Mouse (Mus musculus): ENCODE results near the gene Pla2g3. TPM values are rescaled to one million over a fixed set of nuclear protein-coding genes. Genes with fewer than 3 reads are reported as not detected.

Gene Pla2g3
- polyA plus RNA-seq, 1 experiment from 2014 or later = 0.53 TPM

- Histone ChIP-seq H3K36me3 (peaks cover 13% of the 10 kb centered on the region; the same call in 1 of the 2 replicates), H3K4me2 (no peak overlapping the region), H3K27ac (no peak overlapping the region), H3K27me3 (no peaks in the 10 kb centered on the region), H3K9ac (replicated peaks) (no peak overlapping the region), H3K9me3 (no peaks in the 10 kb centered on the region), H3K4me3 (replicated peaks) (no peak overlapping the region), H3K4me1 (replicated peaks) (peaks cover under 1% of the 10 kb centered on the region)
- 85% methylated on average over 8 of the region's 13 CpGs for WGBS
- ATAC-seq (ENCODE audit: insufficient number of reproducible peaks, insufficient read depth, low FRiP score, low TSS enrichment, low read depth) = no peak
Measured at GRCm38 (mm10) chr11:3458428-3459104, 29.5 kb upstream of the Pla2g3 start.

GRCm38 (mm10) chr11:3459105-3459468, 29.0 kb upstream of the Pla2g3 start:
- 76% methylated on average over 2 of the region's 2 CpGs for WGBS
- no peak overlapping the region for H3K27ac ChIP-seq
- H3K4me3 ChIP-seq (replicated peaks) = no peak overlapping the region
- no peak overlapping the region for H3K4me2 ChIP-seq
- ATAC-seq (ENCODE audit: insufficient number of reproducible peaks, insufficient read depth, low FRiP score, low TSS enrichment, low read depth) = no peak
- H3K9me3 ChIP-seq = no peaks in the 10 kb centered on the region
- no peaks in the 10 kb centered on the region for H3K27me3 ChIP-seq
- H3K4me1 ChIP-seq (replicated peaks) = no peaks in the 10 kb centered on the region
- H3K9ac ChIP-seq (replicated peaks) = no peak overlapping the region
- H3K36me3 ChIP-seq = peaks cover 13% of the 10 kb centered on the region; the same call in 1 of the 2 replicates

GRCm38 (mm10) chr11:3462846-3463245, 25.2 kb upstream of the Pla2g3 start:
- 100% methylated on average over 1 of the region's 1 CpGs for WGBS
- Histone ChIP-seq H3K4me2 (no peak overlapping the region), H3K27ac (no peak overlapping the region), H3K36me3 (no peaks in the 10 kb centered on the region), H3K9me3 (no peaks in the 10 kb centered on the region), H3K9ac (replicated peaks) (no peak overlapping the region), H3K4me1 (replicated peaks) (no peaks in the 10 kb centered on the region), H3K4me3 (replicated peaks) (no peak overlapping the region), H3K27me3 (no peaks in the 10 kb centered on the region)
- ATAC-seq (ENCODE audit: insufficient number of reproducible peaks, insufficient read depth, low FRiP score, low TSS enrichment, low read depth) = no peak

- WGBS = 23% methylated on average over 11 of the region's 11 CpGs
- H3K4me3 ChIP-seq (replicated peaks) = no peak overlapping the region
- no peaks in the 10 kb centered on the region for H3K36me3 ChIP-seq
- H3K4me1 ChIP-seq (replicated peaks) = no peaks in the 10 kb centered on the region
- no peaks in the 10 kb centered on the region for H3K27me3 ChIP-seq
- no peak overlapping the region for H3K27ac ChIP-seq
- no peak for ATAC-seq (ENCODE audit: insufficient number of reproducible peaks, insufficient read depth, low FRiP score, low TSS enrichment, low read depth)
- no peak overlapping the region; the same call in 1 of the 2 replicates for H3K4me2 ChIP-seq
- no peak overlapping the region for H3K9ac ChIP-seq (replicated peaks)
- no peaks in the 10 kb centered on the region for H3K9me3 ChIP-seq
Measured at GRCm38 (mm10) chr11:3471448-3471850, 16.6 kb upstream of the Pla2g3 start.

- WGBS = 35% methylated on average over 1 of the region's 1 CpGs
- no peak overlapping the region for H3K27ac ChIP-seq
Measured at GRCm38 (mm10) chr11:3472484-3472883, 15.6 kb upstream of the Pla2g3 start.

GRCm38 (mm10) chr11:3474480-3475115, 13.5 kb upstream of the Pla2g3 start:
- no peaks in the 10 kb centered on the region for H3K4me1 ChIP-seq (replicated peaks)
- 79% methylated on average over 7 of the region's 7 CpGs for WGBS
- H3K36me3 ChIP-seq = no peaks in the 10 kb centered on the region
- H3K4me2 ChIP-seq = no peak overlapping the region
- no peaks in the 10 kb centered on the region for H3K27me3 ChIP-seq
- no peaks in the 10 kb centered on the region for H3K9me3 ChIP-seq
- no peak overlapping the region for H3K9ac ChIP-seq (replicated peaks)
- no peak overlapping the region for H3K27ac ChIP-seq
- ATAC-seq (ENCODE audit: insufficient number of reproducible peaks, insufficient read depth, low FRiP score, low TSS enrichment, low read depth) = no peak
- H3K4me3 ChIP-seq (replicated peaks) = no peak overlapping the region

More at GRCm38 (mm10) chr11:3472484-3472883, 15.6 kb upstream of the Pla2g3 start:
- H3K36me3 ChIP-seq = no peaks in the 10 kb centered on the region
- no peaks in the 10 kb centered on the region for H3K9me3 ChIP-seq
- H3K4me2 ChIP-seq = no peak overlapping the region
- no peak overlapping the region for H3K4me3 ChIP-seq (replicated peaks)
- H3K27me3 ChIP-seq = no peaks in the 10 kb centered on the region
- H3K4me1 ChIP-seq (replicated peaks) = no peaks in the 10 kb centered on the region
- no peak overlapping the region for H3K9ac ChIP-seq (replicated peaks)
- ATAC-seq (ENCODE audit: insufficient number of reproducible peaks, insufficient read depth, low FRiP score, low TSS enrichment, low read depth) = no peak

GRCm38 (mm10) chr11:3475489-3475888, 12.6 kb upstream of the Pla2g3 start:
- H3K4me1 ChIP-seq (replicated peaks) = no peaks in the 10 kb centered on the region
- no peak overlapping the region for H3K4me2 ChIP-seq
- H3K27me3 ChIP-seq = no peaks in the 10 kb centered on the region
- ATAC-seq (ENCODE audit: insufficient number of reproducible peaks, insufficient read depth, low FRiP score, low TSS enrichment, low read depth) = no peak
- H3K27ac ChIP-seq = no peak overlapping the region
- no peaks in the 10 kb centered on the region for H3K9me3 ChIP-seq
- no peaks in the 10 kb centered on the region for H3K36me3 ChIP-seq
- no peak overlapping the region for H3K4me3 ChIP-seq (replicated peaks)
- H3K9ac ChIP-seq (replicated peaks) = no peak overlapping the region

GRCm38 (mm10) chr11:3483980-3484642, 4.0 kb upstream of the Pla2g3 start:
- Histone ChIP-seq H3K9me3 (no peaks in the 10 kb centered on the region), H3K4me1 (replicated peaks) (peaks cover 12% of the 10 kb centered on the region), H3K27me3 (no peaks in the 10 kb centered on the region), H3K4me2 (no peak overlapping the region), H3K4me3 (replicated peaks) (no peak overlapping the region), H3K36me3 (no peaks in the 10 kb centered on the region), H3K27ac (no peak overlapping the region), H3K9ac (replicated peaks) (peak overlapping the region; percentile 31; the same call in 1 of the 2 replicates)
- no peak for ATAC-seq (ENCODE audit: insufficient number of reproducible peaks, insufficient read depth, low FRiP score, low TSS enrichment, low read depth)
- 63% methylated on average over 11 of the region's 11 CpGs for WGBS

GRCm38 (mm10) chr11:3486349-3486748, 1.7 kb upstream of the Pla2g3 start:
- H3K4me3 ChIP-seq (replicated peaks) = no peak overlapping the region
- peaks cover 12% of the 10 kb centered on the region for H3K4me1 ChIP-seq (replicated peaks)
- H3K4me2 ChIP-seq = no peak overlapping the region
- ATAC-seq (ENCODE audit: insufficient number of reproducible peaks, insufficient read depth, low FRiP score, low TSS enrichment, low read depth) = no peak
- no peak overlapping the region for H3K27ac ChIP-seq
- H3K36me3 ChIP-seq = no peaks in the 10 kb centered on the region
- WGBS = 71% methylated on average over 7 of the region's 7 CpGs
- H3K27me3 ChIP-seq = no peaks in the 10 kb centered on the region
- H3K9ac ChIP-seq (replicated peaks) = no peak overlapping the region
- H3K9me3 ChIP-seq = no peaks in the 10 kb centered on the region

- Histone ChIP-seq H3K27ac (no peak overlapping the region), H3K4me3 (replicated peaks) (no peak overlapping the region), H3K9ac (replicated peaks) (no peak overlapping the region), H3K36me3 (no peaks in the 10 kb centered on the region), H3K4me1 (replicated peaks) (peaks cover 8% of the 10 kb centered on the region), H3K9me3 (no peaks in the 10 kb centered on the region), H3K27me3 (no peaks in the 10 kb centered on the region), H3K4me2 (no peak overlapping the region)
- 79% methylated on average over 5 of the region's 5 CpGs for WGBS
- no peak for ATAC-seq (ENCODE audit: insufficient number of reproducible peaks, insufficient read depth, low FRiP score, low TSS enrichment, low read depth)
Measured at GRCm38 (mm10) chr11:3489036-3489435, 952 bp downstream of the Pla2g3 start.

GRCm38 (mm10) chr11:3492748-3493147, 4.7 kb downstream of the Pla2g3 start:
- Histone ChIP-seq H3K9ac (replicated peaks) (no peak overlapping the region), H3K4me2 (no peak overlapping the region), H3K4me3 (replicated peaks) (no peak overlapping the region), H3K36me3 (no peaks in the 10 kb centered on the region), H3K9me3 (no peaks in the 10 kb centered on the region), H3K27ac (no peak overlapping the region), H3K4me1 (replicated peaks) (peaks cover 13% of the 10 kb centered on the region), H3K27me3 (no peaks in the 10 kb centered on the region)
- 47% methylated on average over 4 of the region's 4 CpGs for WGBS
- ATAC-seq (ENCODE audit: insufficient number of reproducible peaks, insufficient read depth, low FRiP score, low TSS enrichment, low read depth) = no peak

Data from limb, embryonic 12.5 days (tissue).